Mouse (Mus musculus): ENCODE results near the gene Foxp3.
A peak's percentile ranks its signal among the peaks of the same experiment; 100 is the strongest.

Foxp3 gene

DNA sequence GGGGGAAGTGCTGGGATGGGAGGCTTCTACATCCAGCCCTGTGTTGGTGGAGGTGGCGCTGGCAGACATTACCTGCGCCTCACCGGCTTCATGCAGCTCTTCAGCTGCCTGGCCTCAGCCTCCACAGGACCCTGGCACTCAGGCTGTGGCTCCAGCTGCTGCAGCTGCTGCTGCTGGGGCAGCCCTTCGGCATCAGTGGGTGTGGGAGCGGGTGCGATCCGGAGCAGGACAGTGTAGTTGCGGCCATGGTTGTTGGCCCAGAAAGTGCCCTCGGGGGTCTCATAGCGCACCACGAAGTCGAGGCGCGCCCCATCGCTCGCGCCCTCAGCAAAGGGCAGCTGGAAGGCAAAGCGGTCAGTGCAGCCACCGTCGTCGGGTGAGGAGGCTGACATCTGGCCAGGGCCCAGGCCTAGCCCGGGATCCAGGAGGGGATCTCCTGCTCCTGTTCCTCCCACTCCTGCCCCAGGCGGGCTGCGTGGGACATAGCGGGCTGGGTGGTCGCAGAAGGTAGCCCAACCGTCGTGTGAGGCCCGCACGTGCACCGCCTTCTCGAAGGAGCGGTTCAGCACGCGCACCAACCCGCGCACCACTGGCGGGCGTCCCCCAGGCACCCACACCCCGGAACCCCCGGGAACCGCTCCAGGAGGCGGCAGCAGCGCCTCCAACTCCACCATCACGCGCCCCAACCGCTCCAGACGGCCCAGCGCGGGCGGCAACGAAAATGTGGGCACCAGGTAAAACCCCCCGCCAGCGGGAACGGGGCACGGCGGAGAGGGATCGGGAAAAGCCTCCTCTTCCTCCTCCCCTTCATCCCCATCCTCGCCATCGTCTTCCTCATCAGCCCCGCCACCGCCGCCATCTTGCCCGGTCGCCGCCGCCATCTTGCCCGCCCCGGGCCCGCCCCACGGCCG, at the start of gene Foxp3:
Foxp3 (plus strand) TSS at position 469 of the 911 bp plus-strand sequence.
- DNase-seq = peak; percentile 14

DNA sequence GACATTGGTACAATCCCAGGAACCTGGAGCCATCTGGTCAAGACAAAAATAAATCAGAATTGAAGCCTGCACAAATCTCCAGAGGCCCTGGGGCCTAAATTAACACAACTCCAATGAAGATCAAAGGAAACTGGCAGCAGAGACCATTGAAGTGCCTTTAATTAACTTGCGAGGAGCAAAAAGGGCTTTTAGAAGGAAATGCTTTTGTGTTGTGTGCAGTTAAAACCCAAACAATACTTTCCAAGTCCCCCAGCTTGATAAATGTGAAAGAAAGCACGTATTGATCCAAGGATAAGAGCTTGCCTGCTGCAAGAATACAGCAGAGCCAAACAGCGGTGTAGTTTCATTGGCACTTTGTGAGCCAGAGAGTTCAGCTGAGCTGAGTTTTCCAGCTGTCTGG, 48.5 kb upstream of the Foxp3 start:
- no peak for DNase-seq

DNA sequence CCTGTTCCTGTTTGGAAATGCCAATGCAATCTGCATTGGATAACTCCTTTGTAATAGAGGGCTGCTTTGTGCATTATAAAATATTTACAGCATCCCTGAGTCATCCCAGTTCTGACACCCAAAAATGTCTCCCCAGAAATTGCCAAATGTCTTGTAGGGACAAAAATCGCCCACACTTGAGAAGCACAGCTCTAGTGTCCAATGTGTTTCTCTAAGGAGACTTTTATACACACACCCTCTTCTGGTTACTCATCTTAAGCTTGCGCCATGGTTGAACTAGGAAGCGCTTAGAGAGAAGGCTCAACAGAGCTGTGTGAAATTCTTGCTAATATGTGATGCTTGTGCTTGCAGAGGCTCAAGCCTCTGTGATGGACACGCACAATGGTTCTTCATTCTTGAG, 20.0 kb upstream of the Foxp3 start:
- DNase-seq = no peak

DNA sequence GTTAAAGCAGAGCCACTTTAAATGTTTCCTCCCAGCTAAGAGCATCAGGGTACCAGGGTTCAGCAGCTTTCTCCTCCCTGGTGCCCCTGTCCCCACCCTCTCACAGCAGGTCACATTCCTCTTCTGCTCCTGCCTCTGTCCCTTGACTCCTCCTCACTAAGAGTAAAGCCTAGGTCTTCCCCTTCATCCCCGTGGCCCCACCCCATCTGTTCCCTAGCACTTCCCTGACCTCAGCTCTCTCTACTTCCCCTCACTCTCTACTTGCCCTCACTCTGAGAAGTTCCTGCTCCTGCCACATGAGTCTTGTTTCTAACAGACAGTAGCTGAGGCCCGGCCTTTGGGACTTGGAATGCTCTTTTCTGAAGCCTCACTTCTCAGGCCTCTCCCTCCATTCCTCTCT, 10.4 kb upstream of the Foxp3 start:
- no peak for DNase-seq

DNA sequence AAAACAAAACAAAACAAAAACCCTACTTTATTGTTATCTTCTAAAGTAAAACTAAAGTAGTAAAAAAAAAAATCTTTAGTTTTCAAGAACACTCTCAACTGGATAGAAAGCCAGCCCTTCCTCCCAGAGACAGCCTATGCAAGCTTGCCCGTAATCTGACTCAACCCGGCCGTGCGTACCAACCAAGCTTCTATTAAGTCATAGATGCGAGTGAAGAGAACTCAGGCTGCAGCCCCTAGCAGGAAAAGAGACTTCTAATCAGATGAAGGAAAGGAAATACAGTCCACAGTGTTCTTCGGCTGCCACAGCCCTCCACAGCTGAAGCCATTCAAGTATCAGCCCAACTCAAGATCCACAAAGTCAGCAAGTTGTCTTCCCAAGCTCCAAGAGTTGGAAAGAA, 7.1 kb upstream of the Foxp3 start:
- no peak for DNase-seq

DNA sequence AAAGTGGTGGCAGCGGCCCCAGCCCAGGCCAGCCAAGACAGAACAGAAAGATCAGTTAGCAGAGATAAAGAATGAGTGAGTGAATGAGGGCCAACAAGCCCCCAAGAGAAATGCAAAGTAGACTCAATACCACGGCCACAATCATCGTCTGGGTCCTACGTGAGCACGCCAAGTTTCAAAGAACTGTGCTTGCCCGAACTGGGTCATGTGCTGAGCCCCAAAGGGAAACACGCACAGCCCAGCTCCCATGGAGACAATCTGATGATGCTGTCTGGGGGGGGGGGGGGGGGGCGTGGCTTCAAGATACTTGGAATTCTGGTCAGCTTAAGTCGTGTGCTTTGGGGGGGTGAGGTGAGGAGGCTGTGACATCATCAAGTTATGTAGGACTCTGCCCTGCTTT, 6.0 kb upstream of the Foxp3 start:
- no peak for DNase-seq

DNA sequence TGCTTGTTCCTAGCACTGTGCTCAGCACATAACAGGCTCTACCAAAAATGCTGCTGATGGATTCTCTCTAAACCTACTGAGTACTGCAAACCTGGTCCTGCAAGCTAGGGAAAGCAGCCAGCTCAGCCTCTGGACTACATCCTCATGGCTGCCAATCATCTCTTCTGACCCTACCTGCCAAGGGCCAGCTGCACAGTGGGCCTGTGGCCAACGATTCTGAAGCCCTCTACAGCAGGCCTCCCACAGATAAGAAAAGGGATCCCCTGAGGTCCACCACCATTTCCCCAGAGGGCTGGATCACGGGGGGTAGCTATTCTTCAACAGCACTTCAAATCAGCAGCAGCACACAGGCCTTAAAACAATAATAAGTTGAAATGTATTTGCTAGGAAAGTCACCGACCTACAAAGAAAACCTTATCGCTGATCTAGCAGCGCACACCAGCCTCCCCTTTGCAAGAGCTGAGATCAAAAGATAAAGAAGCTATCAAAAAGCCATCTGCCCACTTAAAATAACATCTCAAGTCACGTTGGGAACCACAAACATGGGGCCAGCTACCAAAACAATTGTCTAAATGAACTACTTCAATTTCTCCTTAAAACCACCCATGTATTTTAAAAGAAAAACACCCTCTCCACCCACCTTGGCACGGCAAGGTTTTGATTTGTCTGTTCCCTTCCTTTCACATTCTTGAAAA, 2.8 kb upstream of the Foxp3 start:
- no peak for DNase-seq

DNA sequence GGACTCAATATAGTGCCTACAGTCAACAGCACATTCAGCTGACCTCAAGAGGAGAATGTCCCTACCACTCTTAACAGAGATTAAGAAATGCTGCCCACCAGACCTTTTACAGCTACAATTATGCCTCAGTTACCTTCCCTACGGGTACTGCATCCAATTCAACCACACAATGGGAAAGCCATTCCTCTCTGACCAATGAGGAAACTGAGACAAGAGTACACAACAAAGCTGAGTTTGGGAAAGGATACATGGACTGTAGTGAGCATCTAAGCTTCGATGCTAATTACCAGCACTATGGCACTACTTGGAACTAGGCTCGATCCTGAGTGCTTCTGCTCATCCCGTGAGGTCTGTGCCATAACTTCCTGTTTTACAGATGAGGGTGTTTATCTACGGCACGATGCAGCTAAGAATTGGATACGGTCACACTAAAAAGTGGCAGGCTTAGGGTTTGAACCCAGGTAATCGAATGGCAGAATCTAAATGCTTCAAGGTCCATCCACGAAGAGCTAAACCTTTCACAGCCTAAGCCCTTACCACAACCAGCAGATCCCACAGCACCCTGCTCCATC, 1.8 kb upstream of the Foxp3 start:
- no peak for DNase-seq

DNA sequence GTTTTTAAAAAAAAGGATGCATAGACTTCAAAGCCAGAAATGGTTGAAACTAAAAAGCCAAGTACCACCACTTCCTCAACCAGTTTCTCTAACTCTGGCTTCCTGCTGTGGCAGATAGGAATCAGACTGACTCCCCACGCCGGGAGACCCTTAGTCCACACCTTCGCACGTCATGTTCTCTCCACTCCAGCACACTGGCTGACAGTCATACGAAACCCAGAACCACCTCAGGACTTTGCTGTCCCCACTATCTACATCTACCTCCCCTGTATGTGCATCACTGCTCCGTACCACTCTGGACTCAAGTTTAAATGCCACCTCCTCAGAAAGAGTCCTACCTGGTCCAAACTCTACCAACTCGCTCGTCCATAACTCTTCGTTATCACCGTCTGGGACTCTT, 978 bp upstream of the Foxp3 start:
- DNase-seq = no peak

DNA sequence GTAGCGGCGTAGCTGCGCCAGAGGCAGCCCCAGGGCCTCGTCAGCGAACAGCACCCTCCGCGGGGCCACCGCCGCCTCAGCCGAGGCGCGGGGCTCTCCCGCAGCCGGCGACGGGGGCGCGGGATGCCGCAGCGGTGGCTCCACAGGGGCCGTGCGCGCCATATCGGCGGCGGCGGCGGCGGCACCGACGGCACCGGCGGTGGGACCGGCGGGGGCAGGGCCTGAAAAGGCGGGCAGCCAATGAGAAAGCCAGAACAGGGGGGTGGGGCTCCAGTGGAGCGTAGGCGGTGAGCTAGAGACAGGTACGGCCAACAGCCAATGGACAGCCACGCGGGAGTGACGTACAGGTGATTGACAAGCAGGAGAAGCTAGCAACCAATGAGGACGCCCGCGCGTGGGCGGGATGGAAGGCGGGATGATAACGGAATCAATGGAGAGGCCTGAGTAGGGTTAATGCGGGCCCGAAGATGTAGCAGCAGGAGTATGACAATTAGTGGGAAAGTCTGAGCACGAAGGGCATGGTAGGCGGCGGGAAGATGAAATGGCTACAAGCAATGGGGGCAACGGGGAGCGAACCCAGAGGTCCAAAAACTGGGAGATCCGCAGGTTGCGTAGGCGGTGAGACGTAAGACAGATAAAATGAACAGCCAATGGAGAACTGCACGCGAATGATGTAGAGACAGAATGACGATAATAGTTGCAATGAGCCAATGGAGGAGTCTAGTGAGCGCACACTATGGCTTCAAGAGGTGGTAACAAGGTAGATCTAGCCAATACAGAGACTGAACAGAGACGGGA, 842 bp downstream of the Foxp3 start, which contains the start of gene Ppp1r3f:
Ppp1r3f (minus strand) TSS at position 197 of the 798 bp plus-strand sequence.
- peak; percentile 96 for DNase-seq

DNA sequence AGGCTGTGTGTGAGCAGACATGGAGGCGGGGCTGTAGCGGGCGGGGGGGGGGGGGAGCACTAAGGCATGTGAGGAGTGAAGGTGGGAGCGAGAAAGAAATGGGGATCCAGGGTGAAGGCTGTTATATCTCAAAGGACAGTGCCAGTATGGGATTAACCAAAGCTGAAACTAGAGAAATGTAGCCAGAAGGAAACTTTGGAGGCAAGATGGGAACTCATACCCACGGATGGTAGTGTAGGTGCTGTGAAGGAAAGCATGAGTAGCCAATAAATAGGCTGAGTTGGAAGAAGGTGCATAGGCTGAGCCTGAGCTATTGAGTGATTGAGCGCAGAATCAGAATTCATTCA, 1.4 kb downstream of the Foxp3 start:
- no peak for DNase-seq

DNA sequence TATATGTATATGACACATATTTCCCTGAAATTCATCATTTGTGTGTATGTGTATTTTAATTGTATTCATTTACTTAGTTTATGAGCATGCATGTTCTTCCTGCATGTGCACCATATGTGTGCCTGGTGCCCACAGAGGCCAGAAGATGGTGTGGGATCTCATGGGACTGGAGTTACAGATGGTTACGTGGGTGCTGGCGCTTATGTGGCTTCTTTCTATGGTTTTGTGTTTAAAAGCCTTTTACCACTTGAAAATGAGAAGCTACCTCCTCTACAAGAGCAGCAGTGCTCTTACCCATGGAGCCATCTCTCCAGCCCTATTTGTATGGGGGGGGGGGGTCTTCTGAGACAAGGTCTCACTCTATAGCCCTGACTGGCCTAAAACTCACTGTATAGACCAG, 7.7 kb downstream of the Foxp3 start:
- no peak for DNase-seq

DNA sequence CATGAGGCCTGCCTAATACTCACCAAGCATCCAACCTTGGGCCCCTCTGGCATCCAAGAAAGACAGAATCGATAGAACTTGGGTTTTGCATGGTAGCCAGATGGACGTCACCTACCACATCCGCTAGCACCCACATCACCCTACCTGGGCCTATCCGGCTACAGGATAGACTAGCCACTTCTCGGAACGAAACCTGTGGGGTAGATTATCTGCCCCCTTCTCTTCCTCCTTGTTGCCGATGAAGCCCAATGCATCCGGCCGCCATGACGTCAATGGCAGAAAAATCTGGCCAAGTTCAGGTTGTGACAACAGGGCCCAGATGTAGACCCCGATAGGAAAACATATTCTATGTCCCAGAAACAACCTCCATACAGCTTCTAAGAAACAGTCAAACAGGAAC, 10.4 kb downstream of the Foxp3 start:
- DNase-seq = no peak

DNA sequence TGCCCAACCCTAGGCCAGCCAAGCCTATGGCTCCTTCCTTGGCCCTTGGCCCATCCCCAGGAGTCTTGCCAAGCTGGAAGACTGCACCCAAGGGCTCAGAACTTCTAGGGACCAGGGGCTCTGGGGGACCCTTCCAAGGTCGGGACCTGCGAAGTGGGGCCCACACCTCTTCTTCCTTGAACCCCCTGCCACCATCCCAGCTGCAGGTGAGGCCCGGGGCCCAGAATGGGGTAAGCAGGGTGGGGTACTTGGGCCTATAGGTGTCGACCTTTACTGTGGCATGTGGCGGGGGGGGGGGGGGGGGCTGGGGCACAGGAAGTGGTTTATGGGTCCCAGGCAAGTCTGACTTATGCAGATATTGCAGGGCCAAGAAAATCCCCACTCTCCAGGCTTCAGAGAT, 12.9 kb downstream of the Foxp3 start:
- DNase-seq = no peak

DNA sequence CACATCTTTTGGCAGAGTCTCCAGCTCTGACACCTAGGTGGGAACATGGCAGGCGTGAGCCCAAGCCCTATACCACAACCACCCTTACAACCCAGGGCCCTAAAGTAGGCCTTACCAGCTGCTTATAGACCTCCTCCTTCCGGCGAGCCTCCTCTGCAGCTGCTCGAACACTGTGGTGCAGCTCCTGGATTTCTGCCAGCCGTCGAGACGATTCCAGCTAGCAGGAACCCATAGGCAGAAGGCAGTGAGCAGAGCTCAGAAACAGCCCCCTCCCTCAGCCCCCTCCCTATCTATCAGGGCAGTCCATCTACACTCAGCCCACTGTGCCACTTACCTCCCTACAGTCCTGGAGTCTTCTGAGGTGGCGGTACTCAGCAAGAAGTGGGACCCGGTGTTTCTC, 21.9 kb downstream of the Foxp3 start:
- DNase-seq = no peak

DNA sequence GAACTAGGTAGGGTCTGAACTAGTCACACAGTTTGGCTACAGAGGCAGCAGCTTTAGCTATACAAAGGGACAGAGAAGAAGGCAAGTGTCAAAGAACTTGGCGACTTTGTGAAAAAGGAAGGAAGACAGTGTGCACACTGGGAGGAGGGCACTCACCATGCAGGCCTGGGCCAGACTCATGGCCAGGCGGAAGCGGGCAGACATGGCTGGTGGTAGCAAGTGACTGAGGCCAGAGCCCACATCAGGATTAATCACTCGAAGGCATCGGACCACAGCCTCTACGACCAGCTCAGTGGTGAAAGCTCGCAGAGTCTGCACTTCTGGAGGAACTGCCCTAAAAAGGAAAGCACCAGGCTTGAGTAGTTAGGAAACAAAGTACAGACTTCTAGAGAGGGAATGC, 30.6 kb downstream of the Foxp3 start:
- peak; percentile 4 for DNase-seq

DNA sequence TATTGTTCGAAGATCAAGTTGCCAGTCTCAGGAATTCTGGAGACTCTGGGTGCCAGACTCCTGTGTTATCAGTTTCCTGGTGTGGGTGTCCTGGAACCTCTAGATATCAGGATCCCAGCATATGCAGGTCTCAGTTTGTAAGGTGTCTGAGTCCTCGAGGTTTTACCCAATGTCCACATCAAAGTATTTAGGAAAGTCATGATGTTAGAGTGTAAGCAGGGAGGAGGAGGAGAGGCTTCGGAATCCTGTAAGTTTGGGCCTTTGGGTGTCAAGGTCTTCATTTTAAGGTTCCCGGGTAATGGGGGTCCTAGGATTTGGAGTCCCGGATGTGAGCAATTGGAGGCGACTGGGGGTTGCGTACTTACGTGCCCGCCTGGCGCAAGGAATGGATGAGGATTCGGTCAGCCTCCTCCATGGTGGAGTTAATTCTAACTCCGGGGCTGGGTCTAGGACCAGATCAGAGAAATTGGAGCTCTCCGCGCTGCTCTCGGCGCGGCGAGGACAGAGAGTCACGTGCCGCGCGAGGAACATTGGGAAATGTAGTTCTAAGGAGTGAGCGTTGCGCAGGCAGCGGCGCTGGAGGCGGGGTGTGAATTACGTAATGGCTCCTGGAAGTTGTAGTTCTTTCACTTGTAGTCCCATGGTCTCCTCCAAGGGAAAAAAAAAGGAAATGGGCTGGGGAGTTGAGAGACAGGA, 31.6 kb downstream of the Foxp3 start, which contains the start of gene Ccdc22:
Ccdc22 (minus strand) TSS at position 639 of the 696 bp plus-strand sequence.
- peak; percentile 89 for DNase-seq

DNA sequence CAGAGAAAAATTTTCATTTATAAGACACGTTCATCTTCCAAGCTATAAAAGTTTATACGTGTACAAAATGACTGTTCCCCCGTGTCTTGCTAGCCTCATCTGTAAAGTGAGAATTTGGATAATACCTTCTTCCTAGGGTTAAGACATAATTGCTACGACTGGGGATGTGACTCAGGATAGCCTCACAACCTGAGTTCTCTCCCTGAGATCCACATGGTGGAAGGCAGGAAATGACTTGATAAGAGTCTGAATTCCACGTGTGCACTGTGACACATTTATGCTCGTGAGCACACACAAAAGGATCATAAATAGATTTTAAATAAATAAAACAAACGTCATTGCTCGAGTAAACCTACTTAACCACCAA, 32.1 kb downstream of the Foxp3 start:
- no peak for DNase-seq

DNA sequence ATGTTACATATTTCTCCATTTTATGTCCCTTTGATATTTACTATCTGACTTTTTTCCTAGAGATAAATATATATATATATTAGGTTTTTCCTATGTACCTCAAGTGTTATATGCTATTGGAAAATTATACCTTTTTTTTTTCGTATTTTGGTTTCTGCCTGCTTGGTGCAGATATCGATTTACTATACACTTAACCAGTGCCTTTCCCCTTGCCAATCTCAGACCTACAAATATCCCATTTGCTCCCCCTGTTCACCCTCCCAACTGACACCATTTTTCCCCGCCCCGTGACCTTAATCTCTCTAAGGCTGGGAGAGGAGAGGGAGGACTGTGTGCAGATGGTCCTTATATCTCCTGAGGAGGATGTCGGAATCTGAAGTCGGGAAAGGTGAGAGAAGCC, 33.3 kb downstream of the Foxp3 start, which contains the start of gene Cacna1f:
Cacna1f (plus strand) TSS at position 301 of the 400 bp plus-strand sequence.
- no peak for DNase-seq

DNA sequence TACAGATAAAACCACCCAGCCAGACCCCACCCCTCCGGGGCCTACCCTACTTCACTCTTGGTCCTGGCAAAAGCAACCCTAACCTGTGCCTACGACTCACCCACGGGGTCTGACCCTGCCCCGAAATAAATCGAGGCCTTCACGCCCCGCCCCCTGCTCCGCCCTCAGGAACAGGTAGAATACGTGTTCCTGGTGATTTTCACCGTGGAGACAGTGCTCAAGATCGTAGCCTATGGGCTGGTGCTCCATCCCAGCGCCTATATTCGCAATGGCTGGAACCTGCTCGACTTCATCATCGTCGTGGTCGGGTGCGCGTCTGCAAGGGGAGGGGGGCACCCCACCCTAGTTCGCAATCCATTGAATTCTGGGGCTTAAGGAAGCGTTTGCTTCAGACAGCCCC, 36.6 kb downstream of the Foxp3 start:
- no peak for DNase-seq

DNA sequence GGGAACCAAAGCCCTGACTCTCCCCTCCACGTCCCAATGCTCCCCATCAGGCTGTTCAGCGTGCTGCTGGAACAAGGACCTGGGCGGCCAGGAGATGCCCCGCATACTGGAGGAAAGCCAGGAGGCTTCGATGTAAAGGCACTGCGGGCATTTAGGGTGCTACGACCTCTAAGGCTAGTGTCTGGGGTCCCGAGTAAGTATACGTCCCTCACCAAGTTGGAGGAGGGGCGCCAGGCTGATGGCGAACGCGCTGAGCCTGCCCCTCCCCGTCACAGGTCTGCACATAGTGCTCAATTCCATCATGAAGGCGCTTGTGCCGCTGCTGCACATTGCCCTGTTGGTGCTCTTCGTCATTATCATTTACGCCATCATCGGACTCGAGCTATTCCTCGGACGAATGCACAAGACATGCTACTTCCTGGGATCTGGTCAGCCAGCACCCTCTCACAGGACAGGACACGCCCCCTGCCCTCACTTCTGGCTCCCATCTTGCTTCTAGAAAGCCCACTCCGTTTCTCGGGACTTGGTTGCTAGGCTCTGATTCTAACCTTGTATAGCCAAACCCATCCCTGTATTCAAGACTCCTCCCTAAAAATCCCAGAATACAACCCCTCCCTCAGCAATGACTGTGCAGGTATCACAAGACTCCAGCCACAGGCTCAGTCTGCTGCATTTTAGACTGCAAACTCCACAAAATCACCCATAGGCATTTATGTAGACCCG, 37.3 kb downstream of the Foxp3 start:
- no peak for DNase-seq
